Mouse (Mus musculus) MEL (cell line): ENCODE results near the gene Recql5. TPM values are rescaled to one million over a fixed set of nuclear protein-coding genes. Genes with fewer than 3 reads are reported as not detected.

Experiments
- DNase-seq: peaks from one replicate; pipeline ENCODE4 v3.0.0; 2011; ENCODE audit warnings: low read depth, low spot score
- H3K27ac ChIP-seq: 2 replicates; pipeline ENCODE4 v1.5.1; 2012; ENCODE audit warnings: low read depth, mild to moderate bottlenecking, control low read depth, low read length, moderate library complexity; ENCODE audit not compliant: control insufficient read depth
- H3K27me3 ChIP-seq, 2 experiments: fragments of 150-350 bp in 1 of 2; sonication (generic) in 1 of 2; 2 replicates each; pipeline ENCODE4 v1.6.1; 2012; ENCODE audit warnings: low read length in 2 of 2, mild to moderate bottlenecking in 2 of 2, improper control_type of control experiment in 1 of 2, moderate library complexity in 1 of 2; ENCODE audit not compliant: insufficient read depth in 2 of 2, control insufficient read depth in 1 of 2
- H3K36me3 ChIP-seq, 2 experiments: 2 replicates each; pipeline ENCODE4 v1.6.1; 2012 to 2014; ENCODE audit warnings: low read length in 2 of 2, improper control_type of control experiment in 1 of 2, inconsistent platforms in 1 of 2, mild to moderate bottlenecking in 1 of 2; ENCODE audit not compliant: insufficient read depth in 2 of 2, control insufficient read depth in 1 of 2
- H3K4me1 ChIP-seq, 2 experiments: fragments of 150-350 bp in 1 of 2; sonication (generic) in 1 of 2; 2 replicates each; pipeline ENCODE4 v1.6.1; 2012; ENCODE audit warnings: low read length in 2 of 2, improper control_type of control experiment in 1 of 2, mild to moderate bottlenecking in 1 of 2; ENCODE audit not compliant: insufficient read depth in 2 of 2, control insufficient read depth in 1 of 2
- H3K4me3 ChIP-seq, 2 experiments: fragments of 150-350 bp in 1 of 2; sonication (generic) in 1 of 2; 2 replicates each; pipeline ENCODE4 v1.5.1; 2012; ENCODE audit warnings: low read depth in 2 of 2, low read length in 2 of 2, mild to moderate bottlenecking in 2 of 2, moderate library complexity in 2 of 2, control low read depth in 1 of 2, improper control_type of control experiment in 1 of 2; ENCODE audit not compliant: control insufficient read depth in 1 of 2, insufficient read depth in 1 of 2
- H3K79me2 ChIP-seq: 2 replicates; pipeline ENCODE4 v1.6.1; 2012; ENCODE audit warnings: mild to moderate bottlenecking, low read length, moderate library complexity; ENCODE audit not compliant: control insufficient read depth, poor library complexity, insufficient read depth
- H3K9ac ChIP-seq: 2 replicates; pipeline ENCODE4 v1.6.1; 2012; ENCODE audit warnings: low read depth, mild to moderate bottlenecking, control low read depth, low read length, moderate library complexity; ENCODE audit not compliant: control insufficient read depth, poor library complexity, severe bottlenecking
- H3K9me3 ChIP-seq: fragments of 150-350 bp; sonication (generic); replicated peaks from 2 replicates; pipeline ENCODE4 v1.6.1; 2012; ENCODE audit warnings: mild to moderate bottlenecking, low read length, improper control_type of control experiment, moderate library complexity; ENCODE audit not compliant: insufficient read depth
- BHLHE40 ChIP-seq: IDR thresholded peaks from 2 replicates; pipeline ENCODE4 v1.6.1; 2012; ENCODE audit warnings: low read depth, mild to moderate bottlenecking, inconsistent platforms, low read length, improper control_type of control experiment, borderline replicate concordance
- CHD2 ChIP-seq: IDR thresholded peaks from 2 replicates; pipeline ENCODE4 v1.6.1; 2011; ENCODE audit warnings: low read length, improper control_type of control experiment
- CTCF ChIP-seq, 3 experiments: IDR thresholded peaks in 2 of 3; conservative IDR thresholded peaks in 1 of 3; 2 replicates each; pipeline ENCODE4 v1.5.1; 2011 to 2012; ENCODE audit warnings: low read length in 3 of 3, low read depth in 2 of 3, mild to moderate bottlenecking in 2 of 3, improper control_type of control experiment in 1 of 3, inconsistent platforms in 1 of 3, mixed read lengths in 1 of 3, moderate library complexity in 1 of 3; ENCODE audit not compliant: control insufficient read depth in 1 of 3, insufficient read depth in 1 of 3, poor library complexity in 1 of 3, severe bottlenecking in 1 of 3
- ELF1 ChIP-seq: IDR thresholded peaks from 2 replicates; pipeline ENCODE4 v1.6.1; 2014; ENCODE audit warnings: low read depth, mild to moderate bottlenecking, inconsistent platforms, low read length, improper control_type of control experiment, moderate library complexity
- ETS1 ChIP-seq: IDR thresholded peaks from 2 replicates; pipeline ENCODE4 v1.6.1; 2012; ENCODE audit warnings: low read depth, mild to moderate bottlenecking, inconsistent platforms, low read length, improper control_type of control experiment, moderate library complexity
- GABPA ChIP-seq: IDR thresholded peaks from 2 replicates; pipeline ENCODE4 v1.6.1; 2012; ENCODE audit warnings: low read depth, mild to moderate bottlenecking, inconsistent platforms, low read length, improper control_type of control experiment, moderate library complexity
- GATA1 ChIP-seq: IDR thresholded peaks from 2 replicates; pipeline ENCODE4 v1.6.1; 2011; ENCODE audit warnings: low read depth, low read length, improper control_type of control experiment
- JUND ChIP-seq: IDR thresholded peaks from 2 replicates; pipeline ENCODE4 v1.6.1; 2011; ENCODE audit warnings: low read depth, mild to moderate bottlenecking, improper control_type of control experiment, low read length
- MAFK ChIP-seq: IDR thresholded peaks from 2 replicates; pipeline ENCODE4 v1.6.1; 2011; ENCODE audit warnings: low read depth, mild to moderate bottlenecking, low read length, improper control_type of control experiment, borderline replicate concordance
- MAX ChIP-seq: IDR thresholded peaks from 2 replicates; pipeline ENCODE4 v1.6.1; 2011; ENCODE audit warnings: low read length, improper control_type of control experiment
- MAZ ChIP-seq: IDR thresholded peaks from 2 replicates; pipeline ENCODE4 v1.6.1; 2012; ENCODE audit warnings: low read depth, mild to moderate bottlenecking, inconsistent platforms, low read length, improper control_type of control experiment
- MEF2A ChIP-seq: IDR thresholded peaks from 2 replicates; pipeline ENCODE4 v1.6.1; 2014; ENCODE audit warnings: low read depth, mild to moderate bottlenecking, inconsistent platforms, low read length, improper control_type of control experiment; ENCODE audit not compliant: poor library complexity, insufficient replicate concordance, severe bottlenecking; ENCODE audit errors: extremely low read depth
- MXI1 ChIP-seq: IDR thresholded peaks from 2 replicates; pipeline ENCODE4 v1.6.1; 2011; ENCODE audit warnings: mild to moderate bottlenecking, low read depth, low read length, improper control_type of control experiment
- NRF1 ChIP-seq: IDR thresholded peaks from 2 replicates; pipeline ENCODE4 v1.6.1; 2014; ENCODE audit warnings: low read depth, mild to moderate bottlenecking, inconsistent platforms, low read length, improper control_type of control experiment, moderate library complexity; ENCODE audit not compliant: poor library complexity, insufficient read depth, severe bottlenecking
- POLR2AphosphoS5 ChIP-seq: IDR thresholded peaks from 2 replicates; pipeline ENCODE4 v1.6.1; 2012; ENCODE audit warnings: low read depth, borderline replicate concordance, mild to moderate bottlenecking, inconsistent platforms, low read length, moderate library complexity, mixed read lengths
- TAL1 ChIP-seq: IDR thresholded peaks from 2 replicates; pipeline ENCODE4 v1.6.1; 2012; ENCODE audit warnings: mild to moderate bottlenecking, inconsistent platforms, low read length, moderate library complexity, mixed read lengths
- TCF12 ChIP-seq: IDR thresholded peaks from 2 replicates; pipeline ENCODE4 v1.6.1; 2014; ENCODE audit warnings: low read depth, mild to moderate bottlenecking, inconsistent platforms, low read length, improper control_type of control experiment, moderate library complexity
- USF2 ChIP-seq, 2 experiments: IDR thresholded peaks; 2 replicates each; pipeline ENCODE4 v1.6.1; 2011 to 2012; ENCODE audit warnings: improper control_type of control experiment in 2 of 2, low read length in 2 of 2, borderline replicate concordance in 1 of 2, inconsistent platforms in 1 of 2, low read depth in 1 of 2, mild to moderate bottlenecking in 1 of 2; ENCODE audit not compliant: insufficient read depth in 1 of 2
- ZKSCAN1 ChIP-seq: IDR thresholded peaks from 2 replicates; pipeline ENCODE4 v1.6.1; 2012; ENCODE audit warnings: low read depth, mild to moderate bottlenecking, inconsistent platforms, low read length, improper control_type of control experiment, moderate library complexity
- ZNF384 ChIP-seq: IDR thresholded peaks from 2 replicates; pipeline ENCODE4 v1.6.1; 2012; ENCODE audit warnings: low read depth, mild to moderate bottlenecking, inconsistent platforms, low read length, improper control_type of control experiment
- polyA plus RNA-seq, 2 experiments: library from polyadenylated mRNA; stranded (reverse) in 1 of 2; unstranded in 1 of 2; fragments of >175 nt in 1 of 2; fragments of >200 nt in 1 of 2; gene quantifications; 2 replicates each; pipeline versions ENCODE4 v1.2.1 to v1.2.4; 2012; ENCODE audit warnings: low replicate concordance in 2 of 2, low read depth in 1 of 2; ENCODE audit not compliant: insufficient read length in 2 of 2, insufficient read depth in 1 of 2, missing spikeins in 1 of 2
- total RNA-seq: library from RNA; depleted of rRNA; stranded (reverse); fragments of 300-350 nt; gene quantifications from 2 replicates; pipeline ENCODE4 v1.2.3, GENCODE M21; 2012

The Recql5 gene
- total and polyA plus RNA-seq, 3 experiments: 20.3 to 21.5 TPM; not detected in 1

DNA sequence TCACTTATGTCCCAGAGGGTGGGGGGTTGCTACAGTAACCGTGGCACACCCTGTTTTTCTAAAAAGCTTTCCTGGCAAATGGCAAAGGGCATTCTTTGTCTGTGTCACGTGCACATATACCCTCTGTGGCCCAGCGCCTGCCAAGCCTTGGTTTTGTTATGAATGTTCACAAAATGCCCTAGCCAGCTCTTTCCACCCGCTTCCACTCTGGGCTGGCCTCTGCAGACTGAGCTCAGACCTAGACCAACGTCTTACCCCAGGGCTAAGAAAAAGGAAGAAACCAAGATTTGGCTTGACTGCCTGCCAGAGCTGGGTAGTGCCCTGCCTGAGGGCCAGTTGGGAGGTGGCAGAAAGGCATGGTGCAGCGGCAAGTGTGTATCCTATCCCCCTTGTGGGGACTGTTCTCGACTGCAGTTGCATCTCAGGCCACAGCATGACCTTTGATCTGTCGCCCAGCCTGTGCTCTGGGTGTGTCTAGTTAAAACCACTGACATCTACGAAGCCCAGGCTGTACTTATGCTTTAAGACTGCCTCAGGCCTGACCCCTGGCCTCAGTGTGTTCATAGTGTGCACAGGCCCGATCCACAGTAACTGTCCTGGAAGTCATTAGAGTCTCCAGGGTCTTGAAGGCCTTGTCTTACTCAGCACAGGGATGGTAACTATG is 22.1 kb upstream of the Recql5 start:
- H3K4me1 ChIP-seq: no peaks in the 10 kb centered on the region
- no peaks in the 10 kb centered on the region for H3K27me3 ChIP-seq
- no peak overlapping the region for H3K4me3 ChIP-seq
- no peak for TF ChIP-seq TAL1
- TF ChIP-seq CTCF (IDR thresholded peaks at IDR 0.05 in 2 of 3, conservative IDR thresholded peaks at IDR 0.05 in 1 of 3; ENCODE audit: control insufficient read depth in 1 of 3, insufficient read depth in 1 of 3, low read depth in 2 of 3, low read length in 3 of 3, poor library complexity in 1 of 3, severe bottlenecking in 1 of 3): no peak
- TF ChIP-seq TCF12: no peak
- no peak for TF ChIP-seq MEF2A
- TF ChIP-seq JUND: no peak
- no peak for TF ChIP-seq ZKSCAN1
- no peak for TF ChIP-seq ELF1
- no peak for TF ChIP-seq NRF1
- TF ChIP-seq CHD2: no peak
- TF ChIP-seq USF2 (IDR thresholded peaks at IDR 0.05; ENCODE audit: borderline replicate concordance in 1 of 2, insufficient read depth in 1 of 2, low read depth in 1 of 2, low read length in 2 of 2): no peak
- TF ChIP-seq MAZ: no peak
- TF ChIP-seq MAFK: no peak
- no peak for TF ChIP-seq BHLHE40
- TF ChIP-seq GABPA: no peak
- no peak for TF ChIP-seq MAX
- TF ChIP-seq MXI1: no peak
- TF ChIP-seq POLR2AphosphoS5: no peak
- no peaks in the 10 kb centered on the region for H3K79me2 ChIP-seq
- no peak overlapping the region for H3K9ac ChIP-seq
- no peak for DNase-seq
- peaks cover 0 to 11% of the 10 kb centered on the region in 2 experiments; a peak in 2 of 4 replicates for H3K36me3 ChIP-seq
- no peaks in the 10 kb centered on the region for H3K9me3 ChIP-seq
- H3K27ac ChIP-seq: no peak overlapping the region

- Histone ChIP-seq H3K79me2 (no peaks in the 10 kb centered on the region), H3K27me3 (no peaks in the 10 kb centered on the region), H3K27ac (no peak overlapping the region), H3K36me3 (peaks cover 0 to 11% of the 10 kb centered on the region in 2 experiments; a peak in 2 of 4 replicates), H3K9ac (no peak overlapping the region), H3K4me1 (no peaks in the 10 kb centered on the region), H3K9me3 (no peaks in the 10 kb centered on the region), H3K4me3 (no peak overlapping the region)
- no peak for DNase-seq
- TF ChIP-seq GATA1: no peak
- TF ChIP-seq USF2 (IDR thresholded peaks at IDR 0.05; ENCODE audit: borderline replicate concordance in 1 of 2, insufficient read depth in 1 of 2, low read depth in 1 of 2, low read length in 2 of 2): no peak
- TF ChIP-seq CHD2: no peak
- no peak for TF ChIP-seq ZNF384
- TF ChIP-seq ETS1: no peak
- no peak for TF ChIP-seq NRF1
These were observed 21.4 kb upstream of the Recql5 start for GRCm38 (mm10) chr11:115954712-115955111.
